Mouse (Mus musculus) 3134 (cell line): ENCODE results near the gene Thtpa.

Experiments
- DNase-seq: peaks from one replicate; pipeline ENCODE4 v3.0.0-alpha.2; 2011; ENCODE audit warnings: low spot score; ENCODE audit not compliant: insufficient read length; ENCODE audit errors: extremely low read depth

Thtpa gene

GRCm38 (mm10) chr14:55126521-55126920 is 31.9 kb downstream of the Thtpa start:
- no peak for DNase-seq

GRCm38 (mm10) chr14:55135676-55136075 is 41.1 kb downstream of the Thtpa start:
- no peak for DNase-seq

- no peak for DNase-seq
These were observed 44.7 kb downstream of the Thtpa start for GRCm38 (mm10) chr14:55139313-55139712.

- no peak for DNase-seq
These were observed 51.7 kb downstream of the Thtpa start for GRCm38 (mm10) chr14:55146324-55146723.

GRCm38 (mm10) chr14:55146829-55147401 is 52.3 kb downstream of the Thtpa start:
- no peak for DNase-seq

GRCm38 (mm10) chr14:55148363-55148915 is 53.9 kb downstream of the Thtpa start:
- DNase-seq: no peak
